Mouse (Mus musculus) spleen, adult 2 months (tissue): Measurements from ENCODE around the gene Crygb.

Source experiments
- CTCF ChIP-seq: fragments of 200-500 bp; IDR thresholded peaks from 2 replicates; pipeline ENCODE4 v1.5.1; 2011; ENCODE audit warnings: mild to moderate bottlenecking, inconsistent platforms; ENCODE audit not compliant: insufficient read depth, insufficient read length, insufficient replicate concordance; ENCODE audit errors: extremely low read depth
- POLR2A ChIP-seq: fragments of 200-500 bp; IDR thresholded peaks from 2 replicates; pipeline ENCODE4 v1.6.1; 2011; ENCODE audit warnings: low read depth, low read length, inconsistent platforms

GRCm38 (mm10) chr1:65118150-65118913, 36.2 kb upstream of the Crygb start:
- TF ChIP-seq POLR2A (no peak), CTCF (no peak)
